In the genomic region with DNA sequence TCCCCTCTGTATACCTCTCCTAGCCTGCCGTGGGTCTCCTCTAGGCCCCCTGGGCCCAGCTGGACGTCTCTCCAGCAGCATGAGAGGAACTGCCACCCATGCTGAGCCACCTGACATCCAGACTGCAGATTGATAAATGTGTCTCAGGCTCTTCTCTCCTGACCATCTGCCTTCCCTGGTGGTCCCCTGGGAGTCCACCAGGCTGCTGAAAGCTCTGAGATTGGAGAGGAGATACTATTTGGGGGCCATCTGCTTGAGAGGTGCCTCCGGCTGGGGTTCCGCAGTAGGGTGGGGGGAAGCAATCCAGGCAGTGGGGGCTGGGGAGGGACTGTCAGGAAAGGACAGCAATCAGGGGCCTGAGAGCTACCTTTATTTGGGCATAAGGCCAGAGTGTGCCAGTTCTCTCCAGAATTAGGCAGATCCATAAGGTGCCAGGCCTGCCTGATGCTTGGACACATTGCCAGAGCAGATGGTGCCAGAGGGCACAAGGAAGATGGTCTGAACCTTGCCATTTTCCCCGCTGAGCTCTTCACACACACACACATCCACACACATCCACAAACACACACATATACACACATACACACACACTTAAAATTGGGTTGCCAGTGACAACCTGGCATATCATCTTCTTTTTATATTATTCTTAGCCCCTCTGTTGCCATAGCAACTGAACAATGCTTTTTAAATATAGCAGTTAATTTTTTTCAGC, we compare ENCODE assay signal across 10 mouse cellular contexts.
A peak's percentile ranks its signal among the peaks of the same experiment; 100 is the strongest.
DNase-seq lines count a peak whose midpoint lies in the region; ATAC-seq and TF ChIP-seq lines count a peak whose summit lies in the region.
"Had no signal": no experiment of that assay in that cellular context is flagged by ENCODE, and none has a peak within 500 bp of the region (broad histone marks: within the 10 kb centered on the region; RNA-seq: fewer than 3 reads in every experiment).

No protein-coding gene starts in this region.

- 51% methylated on average over 5 of the region's 5 CpGs for WGBS in hindbrain, embryonic 10.5 days
- 67% methylated on average over 5 of the region's 5 CpGs for WGBS in midbrain, embryonic 11.5 days
- WGBS in lung, postnatal 0 days: 57% methylated on average over 5 of the region's 5 CpGs

- H3K27me3 ChIP-seq in hindbrain, embryonic 10.5 days (ENCODE audit: insufficient read depth, poor library complexity, severe bottlenecking): no peaks in the 10 kb centered on the region
- no peaks in the 10 kb centered on the region for H3K27me3 ChIP-seq in midbrain, embryonic 11.5 days (ENCODE audit: control insufficient read depth, insufficient read depth, low read length)
- H3K27me3 ChIP-seq in lung, postnatal 0 days (replicated peaks; ENCODE audit: insufficient read depth, low read length): no peaks in the 10 kb centered on the region

- no peak overlapping the region for H3K4me2 ChIP-seq in midbrain, embryonic 11.5 days
- no peak overlapping the region for H3K4me2 ChIP-seq in lung, postnatal 0 days (replicated peaks; ENCODE audit: low read depth, low read length)
- H3K4me2 ChIP-seq: liver, embryonic 11.5 days had no signal

- H3K4me3 ChIP-seq in hindbrain, embryonic 10.5 days: no peak overlapping the region
- no peak overlapping the region for H3K4me3 ChIP-seq in midbrain, embryonic 11.5 days (ENCODE audit: low read depth, low read length)
- H3K4me3 ChIP-seq in lung, postnatal 0 days (ENCODE audit: low read depth, low read length): no peak overlapping the region
- H3K4me3 ChIP-seq: heart, adult 2 months had no signal

- TF ChIP-seq CTCF in lung, postnatal 0 days (IDR thresholded peaks at IDR 0.05): no peak

- no peaks in the 10 kb centered on the region for H3K36me3 ChIP-seq in hindbrain, embryonic 10.5 days
- H3K36me3 ChIP-seq in midbrain, embryonic 11.5 days (ENCODE audit: control insufficient read depth, insufficient read depth, low read length): no peaks in the 10 kb centered on the region
- H3K36me3 ChIP-seq in lung, postnatal 0 days (ENCODE audit: insufficient read depth, low read length): no peaks in the 10 kb centered on the region

- peak overlapping the region; percentile 76 for H3K27ac ChIP-seq in hindbrain, embryonic 10.5 days
- no peak overlapping the region for H3K27ac ChIP-seq in midbrain, embryonic 11.5 days (ENCODE audit: low read depth, low read length)
- H3K27ac ChIP-seq in lung, postnatal 0 days (ENCODE audit: low read length): no peak overlapping the region
- H3K27ac ChIP-seq: heart, adult 2 months had no signal

- 0 out of 2 replicates have a peak, but pooled peaks have one; percentile 27 for ATAC-seq in midbrain, embryonic 11.5 days (ENCODE audit: low FRiP score)
- no peak for ATAC-seq in lung, postnatal 0 days

- no peak for TF ChIP-seq EP300 in lung, postnatal 0 days (IDR thresholded peaks at IDR 0.05)

- no peak overlapping the region for H3K9ac ChIP-seq in midbrain, embryonic 11.5 days (ENCODE audit: low read length)
- H3K9ac ChIP-seq in lung, postnatal 0 days (replicated peaks; ENCODE audit: low read depth): no peak overlapping the region

- DNase-seq in MN1 (ENCODE audit: low spot score): peak; percentile 73
- DNase-seq in brain, embryonic 18.5 days (ENCODE audit: low read depth, low spot score): peak; percentile 56
- DNase-seq in hindbrain, embryonic 10.5 days (ENCODE audit: low spot score): no peak
- DNase-seq in midbrain, embryonic 11.5 days (ENCODE audit: low spot score, missing footprints): no peak
- DNase-seq in lung, postnatal 0 days (ENCODE audit: low spot score): no peak
- DNase-seq in lung, postnatal 4 days: no peak
- DNase-seq in embryo, embryonic 10.5 days (ENCODE audit: low spot score): no peak
- DNase-seq: heart, adult 2 months; kidney, adult 18-20 months had no signal

- H3K9me3 ChIP-seq in hindbrain, embryonic 10.5 days: no peaks in the 10 kb centered on the region
- no peaks in the 10 kb centered on the region for H3K9me3 ChIP-seq in midbrain, embryonic 11.5 days (ENCODE audit: control insufficient read depth, low read length)
- H3K9me3 ChIP-seq in lung, postnatal 0 days (ENCODE audit: low read length): no peaks in the 10 kb centered on the region

- H3K4me1 ChIP-seq in hindbrain, embryonic 10.5 days (replicated peaks): peaks cover 44% of the 10 kb centered on the region
- H3K4me1 ChIP-seq in midbrain, embryonic 11.5 days (ENCODE audit: control insufficient read depth, insufficient read depth, low read length): peaks cover 11% of the 10 kb centered on the region
- H3K4me1 ChIP-seq in lung, postnatal 0 days (ENCODE audit: insufficient read depth, low read depth, low read length): no peaks in the 10 kb centered on the region; the same call in 1 of the 2 replicates

Comparison
In these comparisons a context has a peak if more than half of its experiments do, and no peak if none do; other contexts are left out.
1. DNase-seq: peak in MN1 (single experiment) and brain, embryonic 18.5 days (single experiment); none in hindbrain, embryonic 10.5 days (single experiment), midbrain, embryonic 11.5 days (single experiment), lung, postnatal 0 days (single experiment), lung, postnatal 4 days (0 of 2) and embryo, embryonic 10.5 days (single experiment).